Mouse (Mus musculus) left cerebral cortex, postnatal 10 days (tissue): ENCODE measurements around the gene Msmp. TPM values are rescaled to one million over a fixed set of nuclear protein-coding genes. Genes with fewer than 3 reads are reported as not detected.

ENCODE experiments used
- DNase-seq, 2 experiments: peaks; one replicate each; pipeline ENCODE4 v3.0.0; 2021 to 2022; ENCODE audit warnings: low spot score in 2 of 2, mixed read lengths in 1 of 2; ENCODE audit errors: extremely low spot score in 1 of 2
- intact Hi-C: fragments of 180-260 bp; cut with DNase I; formaldehyde crosslinking; loops from one replicate; pipeline ENCODE4 v1.15.1; 2025
- microRNA-seq: library from miRNA; unstranded; fragments of <30 nt; microRNA quantifications from one replicate; pipeline ENCODE4 v1.2.0, GENCODE M21; 2022
- total RNA-seq, 2 experiments: library from RNA; stranded (reverse); gene quantifications; 2 replicates each; pipeline ENCODE4 v1.2.3; 2021

Msmp gene
- total RNA-seq, 2 experiments from 2014 or later, result not detected

DNA sequence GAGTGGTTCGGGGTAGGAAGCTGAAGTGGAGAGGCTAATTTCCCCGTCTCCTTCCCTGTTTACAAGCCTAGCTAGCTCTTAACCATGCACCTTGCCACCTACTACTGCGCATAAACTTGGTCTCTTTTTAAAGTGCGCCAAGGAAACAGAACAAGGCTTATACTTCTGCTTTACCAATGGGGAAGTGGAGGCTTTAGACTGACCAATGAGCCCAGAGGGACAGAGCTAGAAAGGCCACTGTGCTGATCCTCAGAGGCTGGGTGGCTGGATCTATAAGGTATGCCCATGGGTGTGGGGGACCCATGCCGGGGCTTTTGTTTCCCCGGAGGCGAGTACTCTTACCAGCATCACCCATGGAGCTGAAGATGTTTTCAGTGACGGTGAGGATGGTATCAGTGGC lies 37.1 kb downstream of the Msmp start:
- no peak for DNase-seq
- intact Hi-C loops, result no loop called here

- peak in 1 of 2 experiments; percentile 61 for DNase-seq
- intact Hi-C loops, result no loop called here
Observed at GRCm38 (mm10) chr4:43546375-43547047, 37.8 kb downstream of the Msmp start.

- no peak for DNase-seq
- intact Hi-C loops, result no loop called here
Observed at GRCm38 (mm10) chr4:43542044-43542443, 42.2 kb downstream of the Msmp start.

- DNase-seq, result peak in 1 of 2 experiments; percentile 47
- intact Hi-C loops, result no loop called here
Observed at GRCm38 (mm10) chr4:43536031-43536430, 48.3 kb downstream of the Msmp start.

DNA sequence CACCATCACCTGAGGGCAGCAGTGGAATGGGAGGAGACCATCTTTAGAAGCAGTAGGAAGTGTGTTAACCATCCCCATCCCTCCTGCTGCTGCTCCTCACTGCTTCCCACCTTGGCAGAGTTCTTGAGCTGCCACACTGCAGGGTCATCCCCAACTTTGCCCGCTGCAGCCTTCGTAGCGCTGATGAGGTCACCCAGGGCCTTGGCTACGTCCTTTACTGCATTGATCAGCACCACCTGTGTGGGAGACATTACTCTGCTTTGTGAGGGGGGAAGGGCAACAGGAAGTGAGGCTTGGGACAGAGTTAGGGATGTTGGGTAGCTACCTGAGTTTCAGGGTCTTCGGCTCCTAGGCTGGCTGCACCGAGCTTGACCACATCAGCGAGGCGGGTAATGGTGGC lies 48.7 kb downstream of the Msmp start:
- intact Hi-C loops, result no loop called here
- peak in 1 of 2 experiments; percentile 14 for DNase-seq

DNA sequence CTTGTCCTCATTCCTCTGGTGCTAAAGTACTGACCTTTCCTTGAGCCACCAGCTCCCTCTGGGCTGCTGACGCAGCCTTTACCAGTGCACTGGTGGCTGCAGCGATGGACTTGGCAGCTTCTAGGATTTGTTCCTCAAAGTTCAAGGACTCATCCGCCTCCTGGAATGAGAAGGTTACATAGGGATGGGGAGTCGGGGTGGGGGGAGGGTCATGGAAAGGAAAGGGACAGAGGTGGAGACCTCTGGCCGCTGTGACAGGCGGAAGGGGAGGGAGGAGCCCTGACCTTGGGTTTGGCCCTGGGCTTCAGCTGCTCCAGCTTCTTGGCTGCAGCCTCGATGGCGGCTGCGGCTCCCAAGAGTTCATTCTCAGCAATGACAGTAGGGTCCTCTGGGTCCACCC lies 51.0 kb downstream of the Msmp start:
- intact Hi-C loops, result no loop called here

More for the DNA sequence above, 51.0 kb downstream of the Msmp start:
- DNase-seq, result peak in 1 of 2 experiments; percentile 20

Small RNAs within 50 kb of the gene (microRNA-seq; reads per million reads assigned to microRNA genes)
- not detected for gene Gm25262

Other genes with a start within 250 kb of the Msmp start
- gene Rusc2, start 202.5 kb downstream of the Msmp start, total RNA-seq, result 100 to 1,000 TPM; 151 to 154 TPM
- gene Fam166b, start 155.4 kb downstream of the Msmp start, total RNA-seq, result under 1 TPM in 1 of 2 experiments, not detected in 1; 0.30 TPM
- gene Tesk1, start 142.6 kb downstream of the Msmp start, total RNA-seq, result 10 to 100 TPM; 71.7 to 74.2 TPM
- 1 to 10 TPM in 1 of 2 experiments, not detected in 1; 1.2 TPM for gene Cd72, start 129.9 kb downstream of the Msmp start, total RNA-seq
- not detected for gene Sit1, start 100.8 kb downstream of the Msmp start, total RNA-seq
- gene Ccdc107, start 91.6 kb downstream of the Msmp start, total RNA-seq, result 10 to 100 TPM; 31.1 to 32.5 TPM
- 1 to 10 TPM; 1.1 to 1.4 TPM for gene Arhgef39, start 84.8 kb downstream of the Msmp start, total RNA-seq
- gene Car9, start 77.5 kb downstream of the Msmp start, total RNA-seq, result under 1 TPM in 1 of 2 experiments, not detected in 1; 0.45 TPM
- gene Tpm2, start 60.7 kb downstream of the Msmp start, total RNA-seq, result 1 to 10 TPM; 7.2 to 7.9 TPM
- 10 to 100 TPM; 74.4 to 74.6 TPM for gene Creb3, start 22.2 kb downstream of the Msmp start, total RNA-seq
- 10 to 100 TPM; 48.7 to 55.3 TPM for gene Tln1, start 21.8 kb downstream of the Msmp start, total RNA-seq
- 10 to 100 TPM; 48.5 to 49.7 TPM for gene Rgp1, start 5.8 kb downstream of the Msmp start, total RNA-seq
- gene Gba2, start 5.6 kb downstream of the Msmp start, total RNA-seq, result 10 to 100 TPM; 64.1 to 67.1 TPM
- 10 to 100 TPM; 47.0 to 47.5 TPM for gene Npr2, start 47.4 kb upstream of the Msmp start, total RNA-seq
- 1 to 10 TPM; 2.1 to 2.7 TPM for gene Spag8, start 69.1 kb upstream of the Msmp start, total RNA-seq
- gene Hint2, start 72.0 kb upstream of the Msmp start, total RNA-seq, result 10 to 100 TPM; 25.3 to 30.5 TPM
- 10 to 100 TPM; 57.8 to 60.1 TPM for gene Tmem8b, start 84.5 kb upstream of the Msmp start, total RNA-seq
- 1 to 10 TPM; 1.0 to 1.3 TPM for gene Fam221b, start 84.7 kb upstream of the Msmp start, total RNA-seq
- not detected for gene Olfr70, start 116.3 kb upstream of the Msmp start, total RNA-seq
- gene Olfr71, start 125.8 kb upstream of the Msmp start, total RNA-seq, result not detected
- 1 to 10 TPM in 1 of 2 experiments, under 1 TPM in 1; 0.87 to 1.1 TPM for gene Hrct1, start 142.7 kb upstream of the Msmp start, total RNA-seq
- under 1 TPM; 0.43 TPM for gene Spaar, start 145.5 kb upstream of the Msmp start, total RNA-seq
- gene Olfr159, start 186.5 kb upstream of the Msmp start, total RNA-seq, result not detected
- gene Olfr156, start 239.4 kb upstream of the Msmp start, total RNA-seq, result not detected